Mouse (Mus musculus): ENCODE results near the gene Resp18.

- TF ChIP-seq CTCF (IDR thresholded peaks at IDR 0.05; ENCODE audit: low read depth, low read length) (no peak), POLR2A (IDR thresholded peaks at IDR 0.05; ENCODE audit: borderline replicate concordance, low read depth, low read length) (no peak)
Observed at GRCm38 (mm10) chr1:75248041-75248772, 30.0 kb downstream of the Resp18 start.

All from bone marrow macrophage, adult 2 months (primary cell).